Mouse (Mus musculus): ENCODE data around the gene Pnp.
"Not testable (repeated sequence)": the region's sequence is repeated elsewhere in the genome, so short reads cannot be mapped to it uniquely, and the experiment has no call there.

Pnp gene

DNA sequence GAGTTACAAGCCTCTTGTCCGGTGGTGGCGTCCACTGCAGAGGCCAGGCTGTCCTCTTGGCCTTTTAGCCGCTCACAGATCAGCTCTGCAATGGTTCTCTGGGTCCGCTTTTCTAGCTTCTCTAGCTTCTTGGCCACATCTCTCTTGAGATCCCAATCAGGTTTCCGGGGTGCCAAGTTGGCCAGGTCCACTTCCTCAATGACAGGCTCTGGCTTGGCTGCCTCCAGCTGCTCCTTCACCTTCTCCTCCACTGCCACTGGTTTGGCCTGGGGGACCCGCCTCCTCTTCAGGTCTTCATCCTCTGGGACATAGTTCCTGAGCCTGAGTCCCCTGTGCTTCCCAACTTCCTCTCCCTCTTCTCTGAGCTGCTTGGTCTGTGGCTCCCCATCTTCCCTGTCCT, 47.6 kb downstream of the Pnp start:
- DNase-seq: not testable (repeated sequence)

DNA sequence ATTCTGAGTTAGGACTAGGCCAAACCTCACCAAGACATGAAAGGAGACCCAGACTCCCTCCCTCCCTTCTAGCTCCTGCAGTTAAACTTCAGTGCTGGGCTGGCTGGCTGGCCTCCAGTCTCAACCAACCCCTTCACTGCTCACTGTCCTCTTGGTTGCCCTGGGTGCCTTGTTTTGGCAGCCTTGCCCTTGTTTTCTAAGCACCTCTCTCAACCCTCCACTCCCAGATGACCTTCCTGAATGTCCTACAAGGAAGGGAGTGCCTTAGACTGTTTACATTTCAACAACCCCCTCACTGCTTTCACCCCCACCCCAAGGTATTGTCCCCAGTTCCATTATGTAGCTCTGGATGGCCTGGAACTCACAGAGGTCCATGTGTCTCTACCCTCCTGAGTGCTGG, 48.7 kb downstream of the Pnp start:
- DNase-seq: no peak

DNA sequence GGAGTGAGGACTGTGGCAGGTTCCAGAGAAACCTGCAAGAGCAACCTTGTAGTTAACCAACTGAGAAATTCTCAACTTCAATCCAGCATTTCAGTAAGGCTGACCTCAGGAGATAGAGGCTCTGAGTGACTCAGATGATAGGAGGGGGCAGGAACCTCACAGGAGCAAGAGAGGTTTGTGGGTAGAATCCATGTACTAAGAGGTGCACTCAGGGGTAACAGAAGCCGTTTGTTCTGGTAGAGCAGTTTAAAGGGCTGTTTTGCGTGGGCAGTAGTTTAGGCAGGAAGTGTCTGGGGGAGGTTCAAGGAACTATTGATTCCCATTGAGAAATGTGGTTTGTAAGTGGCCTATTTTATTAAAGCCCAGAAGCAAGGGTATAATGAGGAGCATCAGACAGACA, 50.3 kb downstream of the Pnp start:
- no peak for DNase-seq

DNA sequence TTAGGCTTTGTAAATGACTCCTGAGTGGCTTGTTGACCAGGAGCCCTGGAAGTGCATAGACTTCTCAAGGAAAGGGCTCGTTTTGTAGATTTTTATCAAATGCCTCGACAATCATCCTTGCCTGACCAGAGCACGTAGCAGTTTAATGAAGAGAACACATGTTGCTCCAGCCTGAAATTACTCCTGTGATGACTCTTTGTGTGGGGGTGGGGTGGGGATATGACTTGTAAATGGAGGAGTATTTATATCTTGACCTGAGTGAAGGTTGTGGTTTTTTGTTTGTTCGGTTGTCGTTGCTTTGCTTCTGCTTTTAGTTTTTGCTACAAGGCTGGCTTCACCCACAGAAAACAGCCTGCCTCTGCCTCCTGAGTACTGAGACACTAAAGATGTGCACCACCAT, 51.0 kb downstream of the Pnp start:
- no peak for DNase-seq

- no peak for DNase-seq
These were observed 56.8 kb downstream of the Pnp start for GRCm38 (mm10) chr14:50987668-50988067.

DNA sequence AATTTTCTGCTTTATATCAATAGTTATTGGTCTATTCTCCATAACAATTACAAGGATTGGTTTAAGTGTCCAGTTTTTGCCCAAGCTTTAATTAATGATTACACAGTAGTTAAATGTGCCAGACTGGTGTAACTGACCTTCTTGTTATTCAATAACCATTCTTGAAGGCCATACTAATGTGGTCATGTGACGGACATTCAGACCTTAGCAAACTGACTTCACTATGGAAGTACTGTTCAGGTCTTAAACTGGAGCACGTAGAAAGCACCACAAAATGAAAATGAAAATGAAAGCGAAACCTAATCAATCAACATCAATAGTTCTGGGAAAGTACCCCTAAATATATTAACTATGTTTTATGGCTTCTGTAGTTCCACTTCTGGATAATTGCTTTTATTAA, 60.2 kb downstream of the Pnp start:
- no peak for DNase-seq

DNA sequence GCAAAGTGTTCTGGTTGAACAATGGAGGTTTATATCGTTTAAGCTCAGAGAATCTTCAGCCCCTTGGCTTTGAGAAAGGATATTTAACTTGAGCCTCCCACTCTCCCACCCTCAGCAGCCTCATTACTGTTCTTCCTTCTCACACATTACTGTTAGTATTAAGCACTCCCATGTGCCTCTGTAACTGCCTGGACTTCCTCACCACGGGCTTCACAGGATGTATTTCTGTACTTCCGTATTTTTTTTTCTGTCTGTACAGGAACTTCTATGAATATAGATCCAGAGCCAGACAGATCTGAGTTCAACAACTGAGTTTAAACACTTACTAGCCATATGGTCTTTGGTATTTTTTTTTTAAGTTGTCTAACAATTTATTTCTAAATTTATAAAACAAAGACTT, 66.2 kb downstream of the Pnp start:
- no peak for DNase-seq

DNA sequence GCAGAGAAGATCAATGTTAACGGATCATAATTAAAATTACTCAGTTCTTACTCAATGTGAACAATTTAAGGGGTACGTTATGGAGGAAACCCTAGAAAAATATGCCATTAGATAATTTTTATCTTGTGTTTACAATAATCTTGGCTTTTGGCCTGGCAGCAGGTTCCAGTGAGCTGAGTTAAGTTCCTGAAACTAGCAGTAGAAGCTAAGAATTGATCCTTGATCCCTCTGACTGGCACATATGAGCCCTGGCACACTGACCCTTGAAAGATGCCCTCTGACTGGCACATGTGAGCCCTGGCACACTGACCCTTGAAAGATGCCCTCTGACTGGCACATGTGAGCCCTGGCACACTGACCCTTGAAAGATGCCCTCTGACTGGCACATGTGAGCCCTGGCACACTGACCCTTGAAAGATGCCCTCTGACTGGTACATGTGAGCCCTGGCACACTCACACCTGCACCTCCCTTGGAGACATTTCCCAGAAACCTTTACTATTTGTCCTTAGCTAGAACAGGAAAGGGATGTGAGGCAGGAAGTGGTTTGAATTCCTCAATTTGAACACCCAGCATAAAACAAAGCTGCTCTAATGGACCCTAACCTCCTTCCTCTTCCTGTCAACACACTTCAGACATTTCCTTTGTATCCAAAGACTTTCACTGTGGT, 67.3 kb downstream of the Pnp start:
- DNase-seq: no peak

DNA sequence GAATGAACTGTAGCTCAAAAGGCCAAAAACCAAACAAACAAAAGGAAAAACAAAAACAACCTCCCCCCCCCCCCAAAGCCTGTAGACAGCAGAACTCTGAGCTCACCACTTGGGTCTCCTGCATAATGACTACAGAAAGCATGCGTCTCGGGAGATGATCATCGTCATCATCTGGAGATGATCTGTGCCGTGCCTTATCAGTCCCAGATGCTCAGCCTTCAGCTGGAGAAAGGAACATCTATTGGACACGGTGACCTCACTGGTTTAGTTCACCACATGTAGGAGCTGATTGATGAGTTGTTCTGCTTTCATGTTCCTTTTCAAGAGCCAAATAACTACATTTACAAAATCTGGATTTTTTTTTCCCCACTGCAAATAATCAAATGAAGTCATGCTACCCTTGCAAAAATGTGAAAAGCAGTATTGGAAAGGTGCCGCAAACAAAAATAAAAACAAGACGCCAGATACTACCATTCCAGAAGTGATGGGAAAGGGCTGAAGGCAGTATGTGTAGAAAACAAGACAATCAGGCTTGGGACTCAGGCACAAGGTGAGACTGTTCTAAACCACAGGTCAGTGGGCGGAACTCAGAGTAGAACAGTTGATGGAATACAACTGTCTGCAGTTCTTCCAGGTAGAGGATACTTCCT, 76.4 kb downstream of the Pnp start, which contains the start of gene Rnase10:
Rnase10 (plus strand) TSS at position 600 of the 650 bp plus-strand sequence.
- DNase-seq: no peak

- DNase-seq: no peak
These were observed 77.2 kb downstream of the Pnp start for GRCm38 (mm10) chr14:51007914-51008713.

DNA sequence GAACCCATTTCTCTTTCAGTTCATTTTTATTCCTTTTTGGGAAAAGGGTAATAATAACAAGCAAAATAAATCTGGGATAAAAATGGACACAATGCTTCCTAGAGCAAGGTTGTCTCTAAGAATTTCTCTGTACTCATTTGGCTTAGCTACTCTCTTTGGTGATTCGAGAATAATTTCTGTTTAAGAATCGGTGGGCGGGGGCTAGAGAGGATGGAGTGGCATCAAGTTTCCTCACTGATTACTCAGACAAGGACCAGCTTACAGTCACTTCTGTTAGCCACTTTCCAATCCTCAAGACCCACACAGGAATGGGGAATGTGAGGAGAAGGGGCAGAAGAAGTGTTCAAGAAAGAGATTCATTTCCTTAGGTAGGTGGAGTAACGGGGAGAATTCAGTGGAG, 77.9 kb downstream of the Pnp start:
- DNase-seq: no peak

DNA sequence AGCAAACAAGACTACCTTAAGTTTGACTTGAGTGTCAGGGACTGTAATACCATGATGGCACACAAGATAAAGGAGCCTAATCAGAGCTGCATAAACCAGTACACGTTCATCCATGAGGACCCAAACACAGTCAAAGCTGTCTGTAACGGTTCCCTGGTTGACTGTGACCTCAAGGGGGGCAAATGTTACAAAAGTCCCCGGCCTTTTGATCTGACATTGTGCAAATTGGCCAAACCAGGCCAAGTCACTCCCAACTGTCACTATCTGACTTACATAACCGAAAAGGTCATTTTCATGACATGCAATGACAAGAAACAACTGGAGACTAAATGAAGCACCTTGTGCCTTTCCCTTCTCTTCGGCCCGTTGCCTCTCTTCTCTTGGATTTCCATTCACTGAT, 78.7 kb downstream of the Pnp start:
- no peak for DNase-seq

DNA sequence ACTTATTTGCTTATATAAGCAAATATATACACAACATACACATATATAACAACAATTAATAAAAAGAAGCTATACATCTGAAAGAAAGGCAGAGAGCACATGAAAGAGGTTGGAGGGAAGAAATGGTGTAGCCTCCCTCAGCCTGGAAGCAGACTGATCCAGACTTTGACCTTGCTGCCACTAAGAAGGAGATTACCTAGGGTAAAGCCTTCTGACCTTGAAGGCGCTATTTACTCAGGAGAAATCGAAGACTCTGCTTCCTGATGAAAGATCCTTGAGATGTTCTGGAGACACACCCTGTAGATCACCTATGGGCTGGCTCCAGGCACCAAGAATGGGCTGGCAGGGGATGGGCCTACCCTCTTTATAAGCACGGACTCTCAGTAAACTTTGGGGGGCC, 83.8 kb downstream of the Pnp start:
- not testable (repeated sequence) for DNase-seq
